Mouse (Mus musculus): ENCODE data around the gene D430041D05Rik. TPM values are rescaled to one million over a fixed set of nuclear protein-coding genes. Genes with fewer than 3 reads are reported as not detected.

D430041D05Rik gene
- polyA plus RNA-seq, 1 experiment from 2014 or later: 0.06 TPM

DNA sequence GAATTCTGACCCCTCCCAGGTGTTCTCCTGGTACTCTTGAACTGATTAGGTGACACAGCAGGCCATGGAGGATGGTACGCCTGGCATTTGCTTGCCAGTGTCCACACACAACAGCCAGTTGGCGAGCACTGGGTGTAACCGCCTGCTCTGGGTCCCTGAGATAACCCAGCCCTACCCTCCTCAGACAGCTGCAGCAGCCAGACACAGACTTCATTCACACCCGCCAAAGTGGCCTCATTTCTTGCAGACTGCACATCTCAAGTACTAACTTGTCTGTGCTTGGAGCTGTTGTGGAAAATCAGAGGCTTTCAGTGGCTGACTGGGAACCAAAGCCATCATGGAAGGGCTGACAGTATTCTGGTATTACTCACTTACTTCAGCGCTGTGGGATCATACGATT lies 280.6 kb downstream of the D430041D05Rik start:
- Histone ChIP-seq H3K27ac (replicated peaks) (0 out of 2 replicates have a peak overlapping the region, but pooled peaks have one; percentile 14), H3K4me3 (ENCODE audit: low read depth, low read length) (no peak overlapping the region), H3K9me3 (ENCODE audit: control insufficient read depth, low read length) (no peaks in the 10 kb centered on the region), H3K9ac (ENCODE audit: low read length) (no peak overlapping the region), H3K36me3 (ENCODE audit: control insufficient read depth, insufficient read depth, low read length) (no peaks in the 10 kb centered on the region), H3K27me3 (ENCODE audit: control insufficient read depth, insufficient read depth, low read length) (no peaks in the 10 kb centered on the region), H3K4me2 (replicated peaks; ENCODE audit: low read depth) (no peak overlapping the region), H3K4me1 (replicated peaks; ENCODE audit: control insufficient read depth, insufficient read depth) (no peaks in the 10 kb centered on the region)
- ATAC-seq (ENCODE audit: low FRiP score, low TSS enrichment): peak; percentile 62
- 45% methylated on average over 6 of the region's 6 CpGs for WGBS
- TF ChIP-seq CTCF (IDR thresholded peaks at IDR 0.05; ENCODE audit: low read depth) (no peak), EP300 (optimal IDR thresholded peaks at IDR 0.05) (no peak)
- DNase-seq (ENCODE audit: low spot score): peak; percentile 44

DNA sequence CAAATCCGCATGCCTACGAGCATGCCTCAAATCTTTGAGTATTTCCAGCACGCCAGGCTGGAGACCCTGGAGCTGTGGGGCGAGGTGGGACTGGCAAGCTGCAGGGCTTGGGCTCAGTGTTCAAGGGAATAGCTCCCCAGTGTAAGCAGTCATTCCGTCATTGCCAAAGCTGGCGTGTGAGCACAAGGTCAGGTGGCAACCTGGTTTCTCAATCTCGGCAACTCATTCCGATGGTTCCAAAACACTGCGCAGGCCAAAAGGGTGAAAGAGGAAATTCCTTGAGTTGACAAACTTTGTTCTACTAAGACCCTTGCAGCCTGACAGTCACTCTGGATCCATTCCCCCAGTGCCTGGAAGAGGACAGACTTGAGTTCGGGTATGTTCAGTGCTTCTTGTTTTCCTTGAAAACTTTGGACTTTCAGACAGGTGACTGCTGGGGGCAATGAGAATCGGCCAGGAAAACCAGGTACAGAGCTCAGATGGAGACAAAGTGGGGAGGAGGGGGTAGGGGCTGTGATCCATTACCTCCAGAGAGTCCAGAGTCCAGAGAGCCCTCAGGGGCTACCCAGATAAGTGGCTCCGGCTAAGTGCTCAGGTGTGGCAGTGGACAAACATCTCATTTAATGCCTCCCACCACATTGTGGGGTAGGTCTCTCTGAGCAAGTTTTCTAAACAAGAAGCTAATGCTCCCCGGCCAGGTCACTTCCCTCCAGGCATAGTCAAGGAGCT lies 281.8 kb downstream of the D430041D05Rik start:
- WGBS: 73% methylated on average over 13 of the region's 13 CpGs
- ATAC-seq (ENCODE audit: low FRiP score, low TSS enrichment): peak; percentile 13; the same call in 1 of the 2 replicates
- H3K27me3 ChIP-seq (ENCODE audit: control insufficient read depth, insufficient read depth, low read length): no peaks in the 10 kb centered on the region
- H3K9ac ChIP-seq (ENCODE audit: low read length): no peak overlapping the region
- no peaks in the 10 kb centered on the region for H3K4me1 ChIP-seq (replicated peaks; ENCODE audit: control insufficient read depth, insufficient read depth)
- H3K4me3 ChIP-seq (ENCODE audit: low read depth, low read length): no peak overlapping the region
- H3K9me3 ChIP-seq (ENCODE audit: control insufficient read depth, low read length): no peaks in the 10 kb centered on the region
- TF ChIP-seq EP300 (optimal IDR thresholded peaks at IDR 0.05) (no peak), CTCF (IDR thresholded peaks at IDR 0.05; ENCODE audit: low read depth) (no peak)
- H3K4me2 ChIP-seq (replicated peaks; ENCODE audit: low read depth): no peak overlapping the region
- H3K27ac ChIP-seq (replicated peaks): no peak overlapping the region
- no peaks in the 10 kb centered on the region for H3K36me3 ChIP-seq (ENCODE audit: control insufficient read depth, insufficient read depth, low read length)
- no peak for DNase-seq (ENCODE audit: low spot score)

DNA sequence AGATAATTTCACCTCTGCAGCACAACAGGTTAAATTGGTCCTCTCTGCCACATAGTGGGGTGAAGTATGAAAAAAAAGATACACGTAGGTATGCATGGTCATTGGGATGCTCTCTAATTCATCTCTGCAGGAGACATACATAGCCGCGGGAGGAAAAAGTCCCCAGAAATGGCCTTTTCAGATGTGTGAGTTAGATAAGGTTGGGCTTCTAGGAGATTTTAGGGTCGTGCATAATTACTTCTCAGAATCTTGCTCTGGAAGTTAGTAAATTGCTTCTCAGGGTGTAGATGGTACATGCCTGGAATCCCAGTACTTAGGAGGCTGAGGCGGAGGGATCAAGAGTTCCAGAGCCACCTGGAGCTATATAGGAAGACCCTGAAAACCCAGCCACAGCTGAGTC lies 286.7 kb downstream of the D430041D05Rik start:
- H3K4me1 ChIP-seq (replicated peaks; ENCODE audit: control insufficient read depth, insufficient read depth): no peaks in the 10 kb centered on the region
- DNase-seq (ENCODE audit: low spot score) (no peak), ATAC-seq (ENCODE audit: low FRiP score, low TSS enrichment) (no peak)
- H3K27ac ChIP-seq (replicated peaks): no peak overlapping the region
- 87% methylated on average over 5 of the region's 5 CpGs for WGBS
- no peaks in the 10 kb centered on the region for H3K9me3 ChIP-seq (ENCODE audit: control insufficient read depth, low read length)
- no peak overlapping the region for H3K9ac ChIP-seq (ENCODE audit: low read length)
- no peaks in the 10 kb centered on the region for H3K36me3 ChIP-seq (ENCODE audit: control insufficient read depth, insufficient read depth, low read length)
- TF ChIP-seq EP300 (optimal IDR thresholded peaks at IDR 0.05): no peak
- TF ChIP-seq CTCF (IDR thresholded peaks at IDR 0.05; ENCODE audit: low read depth): no peak
- no peak overlapping the region for H3K4me3 ChIP-seq (ENCODE audit: low read depth, low read length)
- no peaks in the 10 kb centered on the region for H3K27me3 ChIP-seq (ENCODE audit: control insufficient read depth, insufficient read depth, low read length)
- H3K4me2 ChIP-seq (replicated peaks; ENCODE audit: low read depth): no peak overlapping the region

DNA sequence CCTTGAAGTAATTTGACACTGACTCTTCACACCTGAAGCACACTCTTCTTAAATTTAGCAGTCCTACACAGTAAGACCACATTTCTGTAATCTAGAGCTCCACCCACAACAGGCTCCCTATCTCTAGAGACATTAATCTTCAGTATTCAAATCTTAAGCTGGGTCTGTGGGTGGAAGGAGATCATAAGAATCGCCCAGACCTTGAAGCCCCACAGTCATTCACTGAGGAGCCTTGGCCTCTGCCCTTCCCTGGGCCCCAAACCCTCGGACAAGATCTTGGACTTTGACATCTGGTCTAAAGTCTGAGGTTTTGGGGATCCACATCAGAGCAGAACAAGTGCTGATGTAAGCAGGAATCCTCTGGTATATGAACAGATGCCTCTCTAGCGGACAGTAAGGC lies 287.3 kb downstream of the D430041D05Rik start:
- no peak for TF ChIP-seq CTCF (IDR thresholded peaks at IDR 0.05; ENCODE audit: low read depth)
- no peak for TF ChIP-seq EP300 (optimal IDR thresholded peaks at IDR 0.05)
- DNase-seq (ENCODE audit: low spot score): no peak
- peak overlapping the region; percentile 99 for H3K4me2 ChIP-seq (replicated peaks; ENCODE audit: low read depth)
- H3K9me3 ChIP-seq (ENCODE audit: control insufficient read depth, low read length): no peaks in the 10 kb centered on the region
- H3K9ac ChIP-seq (ENCODE audit: low read length): peak overlapping the region; percentile 87; the same call in 1 of the 2 replicates
- 59% methylated on average over 3 of the region's 3 CpGs for WGBS
- peak overlapping the region; percentile 75 for H3K4me3 ChIP-seq (ENCODE audit: low read depth, low read length)
- no peak for ATAC-seq (ENCODE audit: low FRiP score, low TSS enrichment)
- no peaks in the 10 kb centered on the region for H3K4me1 ChIP-seq (replicated peaks; ENCODE audit: control insufficient read depth, insufficient read depth)
- H3K27me3 ChIP-seq (ENCODE audit: control insufficient read depth, insufficient read depth, low read length): no peaks in the 10 kb centered on the region
- no peak overlapping the region for H3K27ac ChIP-seq (replicated peaks)
- H3K36me3 ChIP-seq (ENCODE audit: control insufficient read depth, insufficient read depth, low read length): no peaks in the 10 kb centered on the region

DNA sequence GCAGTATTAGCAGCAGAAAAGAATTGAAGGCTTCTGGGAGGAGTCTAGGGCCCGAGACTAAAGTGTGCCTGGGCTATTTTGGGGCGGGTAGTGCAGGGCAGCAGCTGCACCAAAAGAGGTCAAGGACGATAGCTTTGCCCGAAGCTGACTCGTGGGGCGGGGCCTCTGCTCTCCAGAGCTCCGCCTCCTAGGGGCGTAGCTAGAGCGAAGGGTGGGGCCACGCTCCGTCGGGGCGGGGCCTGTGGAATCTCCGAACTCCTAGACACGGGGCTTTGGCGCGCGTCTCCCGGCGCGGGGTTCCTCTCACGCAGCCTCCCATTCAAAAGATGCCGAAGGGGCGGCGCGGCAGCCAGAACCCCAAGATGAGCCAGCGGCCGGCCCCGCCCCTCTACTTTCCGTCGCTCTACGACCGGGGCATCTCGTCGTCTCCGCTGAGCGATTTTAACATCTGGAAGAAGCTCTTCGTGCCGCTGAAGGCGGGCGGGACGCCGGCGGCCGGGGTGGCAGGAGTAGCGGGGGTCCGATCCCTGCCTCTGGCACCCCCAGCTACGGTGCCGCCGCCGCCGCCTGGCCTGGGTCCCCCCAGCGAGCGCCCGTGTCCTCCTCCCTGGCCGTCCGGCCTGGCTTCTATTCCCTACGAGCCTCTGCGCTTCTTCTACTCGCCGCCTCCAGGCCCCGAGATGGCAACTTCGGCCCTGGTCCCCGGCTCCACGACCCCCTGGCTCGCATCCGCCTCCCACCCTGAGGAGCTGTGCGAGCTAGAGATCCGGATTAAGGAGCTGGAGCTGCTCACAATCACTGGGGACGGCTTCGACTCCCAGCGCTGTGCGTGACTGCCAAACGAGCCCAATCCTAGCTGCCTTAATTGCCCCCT lies 288.1 kb downstream of the D430041D05Rik start, which contains the start of gene A930018P22Rik:
A930018P22Rik (plus strand) TSS at position 265 of the 874 bp plus-strand sequence.
- DNase-seq (ENCODE audit: low spot score) (peak; percentile 92), ATAC-seq (ENCODE audit: low FRiP score, low TSS enrichment) (peak; percentile 93)
- no peaks in the 10 kb centered on the region for H3K9me3 ChIP-seq (ENCODE audit: control insufficient read depth, low read length)
- TF ChIP-seq EP300 (optimal IDR thresholded peaks at IDR 0.05) (no peak), CTCF (IDR thresholded peaks at IDR 0.05; ENCODE audit: low read depth) (peak; percentile 28)
- H3K36me3 ChIP-seq (ENCODE audit: control insufficient read depth, insufficient read depth, low read length): no peaks in the 10 kb centered on the region; the same call in 1 of the 2 replicates
- peak within 1 kb of the TSS; percentile 75 for H3K4me3 ChIP-seq (ENCODE audit: low read depth, low read length)
- H3K9ac ChIP-seq (ENCODE audit: low read length): peak within 1 kb of the TSS; percentile 87
- no peaks in the 10 kb centered on the region for H3K27me3 ChIP-seq (ENCODE audit: control insufficient read depth, insufficient read depth, low read length)
- peak within 1 kb of the TSS; percentile 91 for H3K27ac ChIP-seq (replicated peaks)
- no peaks in the 10 kb centered on the region for H3K4me1 ChIP-seq (replicated peaks; ENCODE audit: control insufficient read depth, insufficient read depth)
- peak within 1 kb of the TSS; percentile 99 for H3K4me2 ChIP-seq (replicated peaks; ENCODE audit: low read depth)
- WGBS: under 1% methylated on average over 68 of the region's 74 CpGs
